Mouse (Mus musculus) lung, postnatal 4 days (tissue): Measurements from ENCODE around the gene Ccdc157.
"Not testable (repeated sequence)": the region's sequence is repeated elsewhere in the genome, so short reads cannot be mapped to it uniquely, and the experiment has no call there.

Experiments used
- DNase-seq, 2 experiments: peaks; one replicate each; pipeline ENCODE4 v3.0.0; 2021

Ccdc157 gene

DNA sequence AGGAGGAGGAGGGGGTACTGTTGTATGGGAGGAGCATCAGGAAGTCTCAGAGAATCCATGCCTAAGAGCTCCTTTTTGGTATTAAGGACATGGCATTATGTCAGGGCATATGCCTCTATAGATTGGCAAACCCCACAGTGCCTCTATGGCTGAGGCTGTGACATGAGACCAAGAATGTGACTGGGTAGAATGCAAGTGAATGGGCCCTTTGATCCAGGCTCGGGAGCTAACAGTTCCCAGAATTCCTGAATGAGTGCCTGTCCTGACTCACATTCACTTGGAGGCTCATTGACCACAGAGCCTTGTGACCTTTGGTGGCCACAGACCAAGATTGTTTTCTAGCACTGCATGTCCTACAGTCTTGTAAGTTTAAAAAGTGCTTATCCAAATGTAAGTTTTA lies 22.0 kb upstream of the Ccdc157 start:
- no peak for DNase-seq

GRCm38 (mm10) chr11:4177716-4178115 lies 17.6 kb upstream of the Ccdc157 start:
- DNase-seq: no peak

GRCm38 (mm10) chr11:4174586-4174985 lies 14.5 kb upstream of the Ccdc157 start:
- no peak for DNase-seq

DNA sequence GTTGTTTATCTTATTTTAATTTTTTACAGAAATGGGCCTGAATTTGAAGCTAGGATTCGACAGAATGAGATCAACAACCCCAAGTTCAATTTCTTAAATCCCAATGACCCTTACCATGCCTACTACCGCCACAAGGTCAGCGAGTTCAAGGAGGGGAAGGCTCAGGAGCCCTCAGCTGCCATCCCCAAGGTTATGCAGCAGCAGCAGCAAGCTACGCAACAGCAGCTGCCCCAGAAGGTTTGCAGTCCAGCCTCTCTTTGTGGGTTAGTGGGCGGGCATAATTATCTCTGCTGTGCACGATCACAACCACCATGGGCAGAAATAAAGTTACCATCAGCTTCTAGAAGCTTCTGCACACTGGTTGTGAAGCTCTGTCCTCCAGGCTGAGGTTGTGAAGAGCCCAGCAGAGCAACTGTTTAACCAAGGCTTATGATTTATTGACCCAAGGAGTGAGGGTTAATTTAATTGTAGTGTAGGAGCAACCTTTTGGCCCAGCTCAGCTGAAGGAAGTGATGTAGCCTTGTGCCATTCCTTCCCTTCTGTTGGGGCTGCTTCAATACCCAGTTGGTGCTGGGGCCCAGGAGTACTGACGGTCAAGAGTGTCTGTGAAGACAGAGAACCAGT lies 6.5 kb upstream of the Ccdc157 start:
- DNase-seq: no peak

DNA sequence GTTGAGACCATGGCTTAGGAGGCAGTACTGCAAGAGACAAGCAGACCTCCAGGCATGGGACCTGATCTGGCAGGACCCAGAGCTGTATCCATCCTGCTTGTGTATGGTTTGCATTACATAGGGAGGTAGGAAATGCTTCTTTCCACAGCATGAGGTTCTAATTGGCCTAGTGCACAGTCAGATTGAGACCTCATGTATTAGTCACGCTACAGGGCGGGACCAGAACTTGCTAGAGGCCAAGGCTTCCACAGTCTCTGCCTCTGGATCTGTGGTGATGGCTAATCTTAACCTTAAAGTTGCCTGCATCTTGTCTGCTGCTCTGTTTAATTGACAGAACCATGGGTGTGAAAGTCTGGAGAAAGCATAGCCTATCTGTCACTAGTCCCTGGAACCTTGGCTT lies 4.6 kb upstream of the Ccdc157 start:
- no peak for DNase-seq

DNA sequence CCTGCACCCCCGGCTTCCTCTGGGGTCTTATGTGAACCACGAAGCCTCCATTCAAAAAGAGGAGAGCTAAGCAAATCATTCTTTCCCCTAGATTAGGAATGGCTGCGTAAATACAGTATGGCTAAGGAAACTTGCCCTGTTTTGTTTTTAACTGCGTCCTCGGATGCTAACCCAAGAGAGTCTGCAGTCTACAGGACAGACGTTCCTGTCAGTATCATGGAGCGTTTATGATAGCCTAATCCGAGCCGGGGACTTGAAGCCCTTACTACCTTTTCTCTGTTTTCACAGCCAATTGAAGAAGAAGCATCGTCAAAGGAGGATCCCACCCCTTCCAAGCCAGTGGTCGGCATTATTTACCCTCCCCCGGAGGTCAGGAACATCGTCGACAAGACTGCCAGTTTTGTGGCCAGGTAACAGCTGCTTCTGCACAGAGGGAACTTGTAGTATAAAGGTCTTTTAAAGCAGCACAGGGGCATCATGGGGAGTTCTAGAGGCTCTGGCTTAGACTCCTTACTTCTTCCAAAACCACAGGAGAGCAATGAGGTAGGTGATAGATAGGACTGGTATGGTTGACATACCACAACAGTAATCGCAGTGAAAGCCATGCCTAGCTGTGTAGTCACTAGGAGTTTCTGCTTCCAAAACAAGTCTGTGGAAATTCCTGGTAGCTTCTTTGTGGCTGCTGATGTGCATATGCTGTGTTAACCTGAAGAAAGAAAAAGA lies 826 bp upstream of the Ccdc157 start:
- no peak for DNase-seq

DNA sequence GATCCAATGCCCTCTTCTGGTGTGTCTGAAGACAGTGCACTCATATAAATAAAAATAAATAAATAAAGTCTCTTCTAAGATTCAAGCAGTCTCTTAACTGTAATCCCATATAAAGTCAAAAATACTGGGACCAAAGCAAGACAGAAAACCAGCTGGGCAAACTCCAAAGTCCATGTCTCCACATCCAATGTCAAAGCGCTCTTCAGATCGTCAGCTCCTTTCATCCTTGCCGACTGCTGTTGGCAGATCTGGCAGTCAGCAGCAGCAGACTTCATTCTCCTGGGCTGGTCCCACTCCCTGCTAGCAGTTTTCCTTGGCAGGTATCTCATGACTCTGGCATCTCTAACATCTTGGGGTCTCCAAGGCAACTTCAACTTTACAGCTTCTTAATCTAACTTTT lies 1.4 kb downstream of the Ccdc157 start:
- DNase-seq: no peak

DNA sequence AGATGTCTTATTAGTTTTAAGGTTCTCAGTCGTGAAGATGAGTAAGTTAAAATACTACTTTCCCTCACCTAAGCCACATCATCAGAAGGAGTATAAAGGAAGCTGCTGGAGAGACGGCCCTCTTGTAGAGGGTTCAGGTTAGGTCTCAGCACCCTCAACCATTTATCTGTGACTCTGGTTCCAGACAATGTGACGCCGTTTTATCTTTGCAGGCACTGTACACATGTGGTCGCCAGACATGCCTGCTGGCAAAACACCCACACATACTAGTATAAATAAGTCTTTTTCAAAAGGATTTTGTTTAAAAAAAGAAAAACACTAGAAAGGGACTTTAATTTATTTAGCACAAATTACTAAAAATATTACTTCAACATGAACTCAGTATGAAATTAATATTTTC lies 4.5 kb downstream of the Ccdc157 start:
- DNase-seq: no peak

DNA sequence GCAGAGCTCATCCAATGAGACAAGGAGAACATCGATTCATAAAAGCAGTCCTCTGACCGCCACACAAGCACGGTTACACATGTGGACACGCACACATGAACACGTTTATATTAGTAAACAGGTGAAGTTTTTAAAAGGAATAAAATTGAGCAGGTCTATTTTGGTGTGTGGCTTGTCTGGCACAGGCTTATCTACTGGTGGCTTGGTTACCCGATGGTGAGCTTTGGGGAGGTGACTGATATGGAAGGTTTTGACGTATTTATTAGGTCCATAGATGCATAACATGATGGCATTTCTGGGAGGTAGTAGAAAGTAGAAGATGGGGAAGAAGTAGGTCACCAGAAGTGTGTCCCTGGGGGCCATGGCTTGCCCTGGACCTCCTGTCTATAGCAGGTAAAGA lies 6.4 kb downstream of the Ccdc157 start:
- no peak for DNase-seq

DNA sequence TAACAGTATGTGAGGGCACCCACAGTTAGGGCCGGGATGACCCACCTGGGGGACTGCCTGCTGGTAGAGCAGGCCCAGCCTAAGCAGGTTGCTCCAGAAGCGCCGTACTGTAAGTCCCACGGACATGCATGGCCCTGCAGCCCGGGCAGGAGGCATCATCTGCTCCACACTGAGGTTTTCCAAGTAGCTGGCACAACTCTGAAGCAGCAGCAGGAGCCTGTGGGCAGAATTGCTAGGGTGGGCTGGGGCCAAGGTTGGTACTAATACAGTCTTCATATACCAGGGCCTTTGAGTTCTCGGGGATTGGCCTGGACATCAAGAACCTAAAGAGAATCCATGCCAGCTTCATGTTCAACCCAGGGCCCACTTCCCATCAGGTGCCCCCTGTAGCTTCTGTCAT lies 10.2 kb downstream of the Ccdc157 start:
- no peak for DNase-seq

DNA sequence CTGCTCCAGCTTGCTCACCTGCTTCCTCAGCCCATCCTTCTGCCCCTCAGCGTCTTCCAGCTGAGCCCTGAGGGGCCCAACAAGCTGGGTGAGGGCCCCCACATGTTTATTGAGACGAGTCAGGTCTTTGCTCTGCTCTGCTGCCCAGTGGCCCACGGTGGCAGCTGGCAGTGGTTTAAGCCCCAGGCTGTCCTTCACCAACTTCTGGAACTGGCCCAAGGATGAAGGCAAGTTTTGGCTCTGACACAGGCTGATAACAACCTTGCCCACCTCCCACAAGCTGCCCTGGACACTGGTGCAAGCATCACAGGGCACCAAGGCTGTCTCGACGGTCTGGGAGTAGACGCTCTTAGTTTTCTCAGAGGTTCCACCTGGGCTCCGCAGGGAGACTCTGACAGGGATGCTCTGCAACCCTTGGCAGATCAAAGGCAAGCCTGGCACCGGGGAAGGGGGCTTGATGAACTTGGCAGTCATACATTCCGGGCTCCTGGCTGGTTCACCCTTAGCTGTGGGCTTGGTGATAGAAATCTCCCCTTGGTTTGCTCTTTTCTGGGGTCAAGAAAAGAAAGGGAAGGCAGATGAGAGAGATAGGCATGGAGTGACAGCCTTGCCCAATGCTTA lies 11.4 kb downstream of the Ccdc157 start:
- no peak for DNase-seq

DNA sequence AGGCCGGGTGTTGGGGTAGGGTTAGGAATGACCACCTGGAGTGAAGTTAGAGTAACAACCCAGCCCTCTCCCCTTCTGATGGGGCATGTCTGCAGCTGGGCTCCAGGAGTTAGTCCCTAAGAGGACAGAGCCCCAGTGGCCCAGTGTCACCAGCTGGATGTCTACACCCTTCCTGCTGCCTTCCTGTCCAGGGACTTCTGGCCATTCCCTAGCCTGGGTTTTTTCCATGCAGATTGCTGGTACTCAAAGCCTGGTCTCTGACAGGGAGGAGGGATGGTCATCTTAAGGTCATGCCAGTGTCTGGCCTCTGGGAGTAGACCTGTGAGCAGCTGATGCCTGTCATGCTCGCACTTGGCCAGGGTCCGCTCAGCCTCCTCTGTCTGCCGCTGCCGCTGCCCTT lies 12.0 kb downstream of the Ccdc157 start:
- DNase-seq: peak in 1 of 2 experiments; percentile 17

DNA sequence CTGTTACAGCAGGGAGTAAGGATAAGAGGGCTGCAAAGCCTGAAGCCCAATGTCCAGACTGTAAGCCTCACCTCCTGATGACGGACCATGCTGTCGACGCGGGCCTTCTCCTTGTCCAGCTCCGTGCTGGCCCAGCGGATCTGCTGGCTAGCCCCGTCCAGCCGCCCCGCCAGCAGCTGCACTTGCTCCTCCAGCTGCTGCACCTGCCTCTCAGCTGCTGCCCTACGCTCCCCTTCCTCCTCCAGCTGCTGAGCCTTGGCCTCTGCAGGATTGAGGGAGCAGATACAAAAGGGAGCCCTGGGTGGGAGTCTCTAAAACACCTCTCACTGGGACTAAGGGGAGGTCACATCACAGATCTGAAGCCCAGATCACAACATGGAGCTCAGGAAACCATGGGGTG lies 13.0 kb downstream of the Ccdc157 start:
- DNase-seq: no peak

- DNase-seq: no peak
Observed at GRCm38 (mm10) chr11:4146381-4146780, 13.7 kb downstream of the Ccdc157 start.

DNA sequence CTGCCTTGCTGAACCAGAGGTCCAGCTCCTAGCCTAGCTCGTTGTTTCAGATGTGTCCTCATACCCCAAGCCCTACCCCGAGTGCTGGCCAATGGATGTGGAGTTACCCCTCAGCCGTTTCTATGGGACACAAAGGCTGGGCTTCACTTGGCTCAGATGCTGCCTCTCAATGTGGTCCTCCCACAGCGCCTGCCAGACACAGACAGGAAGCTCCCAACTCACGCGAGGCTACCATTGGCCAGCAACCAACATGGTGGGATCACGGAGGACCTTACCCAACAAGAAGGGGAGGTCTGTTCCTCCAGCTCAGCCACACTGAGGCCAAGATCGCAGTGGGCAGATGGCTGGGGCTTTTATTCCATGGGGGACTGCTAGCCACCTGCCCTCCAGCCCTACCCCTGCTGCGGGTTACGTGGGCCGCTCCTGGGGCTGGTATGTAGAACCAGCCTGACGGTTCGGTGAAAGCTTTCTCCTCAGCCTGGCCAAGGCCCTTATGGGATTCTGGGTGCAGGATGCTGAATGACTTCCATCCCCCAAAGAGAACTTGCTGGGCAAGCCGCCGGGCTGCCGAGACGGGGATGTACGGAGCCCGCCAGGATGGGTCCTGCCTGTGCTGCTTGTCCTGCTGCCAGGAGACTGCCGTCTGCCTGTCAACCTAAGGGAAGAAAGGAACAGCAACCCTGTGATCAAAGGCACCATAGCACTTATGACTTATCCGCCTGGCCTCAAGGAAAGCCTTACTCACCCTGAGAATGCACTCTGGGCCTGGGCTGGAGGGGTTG lies 16.6 kb downstream of the Ccdc157 start:
- DNase-seq: no peak

- no peak for DNase-seq
Observed at GRCm38 (mm10) chr11:4142352-4142751, 17.7 kb downstream of the Ccdc157 start.

- no peak for DNase-seq
Observed at GRCm38 (mm10) chr11:4141505-4141904, 18.6 kb downstream of the Ccdc157 start.

DNA sequence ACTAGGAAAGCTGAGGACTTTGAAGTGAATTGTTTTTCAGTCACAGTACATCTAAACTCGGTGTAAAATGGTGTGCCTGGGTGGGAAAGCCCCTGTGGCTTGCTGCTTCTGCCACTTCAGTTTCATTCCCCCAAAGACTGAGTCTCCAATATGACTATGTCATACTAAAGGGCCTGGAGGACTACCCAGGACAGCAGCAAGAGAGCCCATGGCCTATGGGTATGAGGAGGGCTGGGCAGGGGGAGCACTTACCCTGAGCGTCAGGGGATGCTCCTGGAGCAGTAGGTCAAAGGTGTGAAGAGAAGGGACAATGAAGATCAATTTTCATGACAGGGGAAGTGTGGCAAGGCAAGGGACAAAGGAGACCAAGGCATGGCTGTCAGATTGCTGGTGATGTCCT lies 21.1 kb downstream of the Ccdc157 start:
- no peak for DNase-seq

DNA sequence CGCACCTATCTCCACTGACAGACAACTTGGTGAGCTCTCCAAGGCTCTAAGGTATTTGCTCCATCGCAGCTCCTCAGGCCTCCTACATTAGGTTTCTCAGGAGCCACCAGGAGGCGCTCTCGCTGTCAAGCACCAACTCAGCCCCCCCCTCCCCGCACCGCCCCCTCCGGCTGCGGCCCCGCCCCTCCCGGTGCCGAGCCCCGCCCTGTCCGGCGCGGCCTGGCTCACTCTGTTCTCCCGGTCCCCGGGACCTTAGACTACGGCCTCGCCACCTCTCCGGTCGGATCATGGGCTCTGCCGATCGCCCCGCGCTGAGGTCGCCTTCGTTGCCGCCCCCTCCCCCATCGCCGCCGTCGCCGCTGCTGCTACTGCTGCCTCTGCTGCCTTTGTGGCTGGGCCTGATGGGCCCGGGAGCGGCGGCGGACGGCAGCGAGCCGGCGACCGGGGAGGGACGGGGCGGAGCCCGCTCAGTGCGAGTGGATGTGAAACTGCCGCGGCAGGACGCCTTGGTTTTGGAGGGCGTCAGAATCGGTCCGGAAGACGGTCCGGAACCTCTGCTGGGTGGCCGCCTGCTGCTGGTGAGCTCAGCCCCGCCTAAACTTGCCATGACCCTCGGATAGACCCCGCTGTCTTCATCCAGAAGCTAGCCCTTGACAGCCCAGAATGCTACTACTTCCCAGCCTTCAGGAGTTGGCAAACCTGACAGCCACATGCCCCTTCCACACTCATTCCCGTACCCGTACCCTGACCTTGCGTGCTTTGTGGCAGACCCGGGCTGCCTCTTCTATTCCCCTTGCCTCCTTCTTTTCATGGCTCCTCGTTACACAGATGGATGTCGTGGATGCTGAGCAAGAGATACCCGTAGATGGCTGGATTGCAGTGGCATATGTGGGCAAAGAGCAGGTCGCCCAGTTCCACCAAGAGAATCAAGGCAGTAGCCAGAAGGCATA lies 24.8 kb downstream of the Ccdc157 start, which contains the start of gene Rnf215:
Gene Rnf215, plus strand, starts transcription at position 217 of the 950 bp plus-strand sequence.
- DNase-seq: peak; percentile 89 to 91

DNA sequence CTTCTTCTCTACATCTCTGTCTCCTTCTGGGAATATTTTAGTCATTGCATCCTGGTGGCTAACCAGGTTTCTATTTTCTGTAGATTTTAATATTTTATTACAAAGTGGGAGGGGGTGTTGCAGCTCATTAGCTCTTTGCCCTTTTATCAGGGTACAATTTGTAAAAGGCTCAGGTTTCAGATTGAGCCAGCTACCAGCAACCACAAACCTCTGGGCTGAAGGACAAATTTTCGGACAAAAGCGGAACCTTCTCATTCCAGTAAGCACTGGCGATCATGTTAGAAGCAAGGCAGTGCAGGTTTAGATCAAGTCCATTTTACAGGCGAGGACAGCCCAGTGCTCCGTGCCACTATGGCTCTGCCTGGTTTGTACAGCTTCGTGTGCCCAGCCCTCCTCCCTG lies 25.7 kb downstream of the Ccdc157 start:
- DNase-seq: no peak

- no peak for DNase-seq
Observed at GRCm38 (mm10) chr11:4133450-4133849, 26.6 kb downstream of the Ccdc157 start.

- DNase-seq: not testable (repeated sequence)
Observed at GRCm38 (mm10) chr11:4128461-4128860, 31.6 kb downstream of the Ccdc157 start.
